Mouse (Mus musculus): ENCODE data around the gene Prkce. TPM values are rescaled to one million over a fixed set of nuclear protein-coding genes. Genes with fewer than 3 reads are reported as not detected.
A peak's percentile ranks its signal among the peaks of the same experiment; 100 is the strongest.

The Prkce gene
- total RNA-seq, 2 experiments from 2014 or later, result 9.3 to 10.2 TPM

GRCm38 (mm10) chr17:86650241-86650640 lies 482.7 kb downstream of the Prkce start:
- no peak overlapping the region for H3K27ac ChIP-seq
- no peak for TF ChIP-seq CTCF (IDR thresholded peaks at IDR 0.05)
- no peak for DNase-seq
- no peak overlapping the region for H3K4me3 ChIP-seq
- intact Hi-C loops (cut with DNase I), result no loop called here

- Histone ChIP-seq H3K4me3 (no peak overlapping the region), H3K27ac (no peak overlapping the region)
- DNase-seq, result no peak
- intact Hi-C loops (cut with DNase I), result no loop called here
- TF ChIP-seq CTCF (IDR thresholded peaks at IDR 0.05), result no peak
Observed at GRCm38 (mm10) chr17:86651091-86651490, 483.5 kb downstream of the Prkce start.

- intact Hi-C loops (cut with DNase I), result no loop called here
- TF ChIP-seq CTCF (IDR thresholded peaks at IDR 0.05), result no peak
- no peak for DNase-seq
- H3K4me3 ChIP-seq, result no peak overlapping the region
- no peak overlapping the region for H3K27ac ChIP-seq
Observed at GRCm38 (mm10) chr17:86652751-86653150, 485.2 kb downstream of the Prkce start.

GRCm38 (mm10) chr17:86656369-86656768 lies 488.8 kb downstream of the Prkce start:
- TF ChIP-seq CTCF (IDR thresholded peaks at IDR 0.05), result no peak
- Histone ChIP-seq H3K27ac (no peak overlapping the region), H3K4me3 (no peak overlapping the region)
- intact Hi-C loops (cut with DNase I), result no loop called here
- DNase-seq, result no peak

- TF ChIP-seq CTCF (IDR thresholded peaks at IDR 0.05), result no peak
- H3K4me3 ChIP-seq, result no peak overlapping the region
- intact Hi-C loops (cut with DNase I), result no loop called here
Observed at GRCm38 (mm10) chr17:86662301-86662700, 494.7 kb downstream of the Prkce start.

GRCm38 (mm10) chr17:86663471-86663870 lies 495.9 kb downstream of the Prkce start:
- H3K27ac ChIP-seq, result peak overlapping the region; percentile 68
- no peak for DNase-seq
- TF ChIP-seq CTCF (IDR thresholded peaks at IDR 0.05), result no peak
- H3K4me3 ChIP-seq, result no peak overlapping the region
- intact Hi-C loops (cut with DNase I), result no loop called here

More at GRCm38 (mm10) chr17:86662301-86662700, 494.7 kb downstream of the Prkce start:
- no peak for DNase-seq
- H3K27ac ChIP-seq, result no peak overlapping the region

- intact Hi-C loops (cut with DNase I), result loop anchor here (5.0 kb wide), 1 partner anchor 64 kb away; no protein-coding TSS in a partner anchor
- no peak overlapping the region for H3K27ac ChIP-seq
- TF ChIP-seq CTCF (IDR thresholded peaks at IDR 0.05), result no peak
- H3K4me3 ChIP-seq, result no peak overlapping the region
- no peak for DNase-seq
Observed at GRCm38 (mm10) chr17:86667836-86668600, 500.4 kb downstream of the Prkce start.

- TF ChIP-seq CTCF (IDR thresholded peaks at IDR 0.05), result no peak
- Histone ChIP-seq H3K27ac (peak overlapping the region; percentile 81), H3K4me3 (peak overlapping the region; percentile 50)
- no peak for DNase-seq
- intact Hi-C loops (cut with DNase I), result loop anchor here (5.0 kb wide), 1 partner anchor 62 kb away; no protein-coding TSS in a partner anchor
Observed at GRCm38 (mm10) chr17:86669641-86670373, 502.2 kb downstream of the Prkce start.

GRCm38 (mm10) chr17:86670731-86671130 lies 503.1 kb downstream of the Prkce start:
- DNase-seq, result no peak
- TF ChIP-seq CTCF (IDR thresholded peaks at IDR 0.05), result no peak
- Histone ChIP-seq H3K27ac (peak overlapping the region; percentile 81), H3K4me3 (peak overlapping the region; percentile 50)
- intact Hi-C loops (cut with DNase I), result no loop called here

- TF ChIP-seq CTCF (IDR thresholded peaks at IDR 0.05), result no peak
- intact Hi-C loops (cut with DNase I), result no loop called here
Observed at GRCm38 (mm10) chr17:86674971-86675370, 507.4 kb downstream of the Prkce start.

GRCm38 (mm10) chr17:86676336-86676735 lies 508.8 kb downstream of the Prkce start:
- H3K4me3 ChIP-seq, result no peak overlapping the region

More at GRCm38 (mm10) chr17:86674971-86675370, 507.4 kb downstream of the Prkce start:
- no peak for DNase-seq
- H3K4me3 ChIP-seq, result no peak overlapping the region
- no peak overlapping the region for H3K27ac ChIP-seq

GRCm38 (mm10) chr17:86676909-86677308 lies 509.3 kb downstream of the Prkce start:
- DNase-seq, result no peak
- intact Hi-C loops (cut with DNase I), result no loop called here
- Histone ChIP-seq H3K27ac (no peak overlapping the region), H3K4me3 (no peak overlapping the region)
- no peak for TF ChIP-seq CTCF (IDR thresholded peaks at IDR 0.05)

More at GRCm38 (mm10) chr17:86676336-86676735, 508.8 kb downstream of the Prkce start:
- no peak for DNase-seq
- TF ChIP-seq CTCF (IDR thresholded peaks at IDR 0.05), result no peak
- intact Hi-C loops (cut with DNase I), result no loop called here
- H3K27ac ChIP-seq, result no peak overlapping the region

- no peak for DNase-seq
- no peak for TF ChIP-seq CTCF (IDR thresholded peaks at IDR 0.05)
- intact Hi-C loops (cut with DNase I), result no loop called here
- no peak overlapping the region for H3K4me3 ChIP-seq
- H3K27ac ChIP-seq, result no peak overlapping the region
Observed at GRCm38 (mm10) chr17:86685263-86685662, 517.7 kb downstream of the Prkce start.

Measured in gastrocnemius, adult 2 months (tissue).